Mouse (Mus musculus) spleen, postnatal 36 days (tissue): ENCODE measurements around the gene Trpm3.
"Not testable (repeated sequence)": the region's sequence is repeated elsewhere in the genome, so short reads cannot be mapped to it uniquely, and the experiment has no call there.

Experiments used
- DNase-seq, 2 experiments: peaks; one replicate each; pipeline ENCODE4 v3.0.0; 2022; ENCODE audit warnings: low spot score in 2 of 2, mixed read lengths in 1 of 2

The Trpm3 gene

GRCm38 (mm10) chr19:22847696-22848095 is 708.9 kb downstream of the Trpm3 start:
- DNase-seq = no peak

DNA sequence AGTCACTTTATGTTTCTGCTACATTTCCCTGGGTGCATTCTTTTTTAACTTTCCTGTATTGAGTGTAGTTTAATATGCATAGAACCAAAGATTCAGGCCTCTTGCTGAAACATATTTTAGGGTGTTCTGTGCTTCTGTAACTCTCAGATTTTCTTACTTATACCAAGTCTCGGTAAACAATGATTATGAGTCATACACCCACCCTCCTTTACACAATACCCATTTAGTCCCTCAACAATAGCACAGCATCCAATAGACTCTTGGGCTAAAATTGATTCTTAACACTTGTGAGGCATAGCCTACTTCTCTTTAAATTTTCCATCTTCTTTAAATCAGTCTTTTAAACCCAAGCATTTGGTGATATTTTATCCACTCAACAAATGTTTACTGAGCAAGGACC is 709.4 kb downstream of the Trpm3 start:
- DNase-seq = no peak

DNA sequence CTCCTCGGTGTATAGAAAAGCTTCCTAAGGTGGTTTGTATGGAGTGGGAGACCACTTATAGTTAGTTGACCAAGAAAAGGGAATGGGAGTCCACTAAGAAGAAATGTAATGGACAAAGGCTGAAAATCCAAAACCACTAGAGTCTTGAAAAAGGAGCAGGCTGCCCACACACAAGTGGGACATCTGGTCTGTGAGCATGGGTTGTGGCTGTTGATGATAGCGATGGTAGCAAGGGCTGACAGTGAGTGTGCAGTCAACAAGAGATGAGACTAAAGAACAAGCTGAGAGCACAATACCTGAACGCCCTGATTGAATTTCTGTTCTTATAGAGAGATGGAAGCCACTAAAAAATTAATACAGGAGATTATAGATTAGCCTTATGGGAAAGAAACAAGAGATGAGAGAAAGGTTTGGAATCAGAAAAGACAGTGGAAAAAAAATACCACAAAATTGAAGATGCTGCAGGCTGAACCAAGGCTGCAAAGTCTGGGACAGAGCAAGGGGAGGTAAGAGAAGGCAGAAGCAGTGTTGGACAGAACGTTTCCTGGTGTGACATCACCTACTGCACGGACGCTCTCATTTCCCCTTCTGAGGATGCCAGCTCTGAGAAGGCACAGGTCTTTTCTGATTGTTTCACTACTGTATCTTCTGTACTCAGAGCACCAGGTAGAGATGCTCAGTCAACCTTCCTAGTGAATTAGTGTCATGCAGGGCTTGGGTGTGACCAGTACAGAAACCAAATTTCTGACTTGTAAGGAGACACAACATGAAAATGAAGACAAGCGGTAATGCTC is 710.1 kb downstream of the Trpm3 start:
- no peak for DNase-seq

GRCm38 (mm10) chr19:22851423-22851822 is 712.6 kb downstream of the Trpm3 start:
- DNase-seq = not testable (repeated sequence)

- no peak for DNase-seq
Measured at GRCm38 (mm10) chr19:22859644-22860043, 720.8 kb downstream of the Trpm3 start.

GRCm38 (mm10) chr19:22867456-22867855 is 728.6 kb downstream of the Trpm3 start:
- no peak for DNase-seq

GRCm38 (mm10) chr19:22869853-22870252 is 731.0 kb downstream of the Trpm3 start:
- no peak for DNase-seq

- DNase-seq = no peak
Measured at GRCm38 (mm10) chr19:22872456-22872855, 733.6 kb downstream of the Trpm3 start.

DNA sequence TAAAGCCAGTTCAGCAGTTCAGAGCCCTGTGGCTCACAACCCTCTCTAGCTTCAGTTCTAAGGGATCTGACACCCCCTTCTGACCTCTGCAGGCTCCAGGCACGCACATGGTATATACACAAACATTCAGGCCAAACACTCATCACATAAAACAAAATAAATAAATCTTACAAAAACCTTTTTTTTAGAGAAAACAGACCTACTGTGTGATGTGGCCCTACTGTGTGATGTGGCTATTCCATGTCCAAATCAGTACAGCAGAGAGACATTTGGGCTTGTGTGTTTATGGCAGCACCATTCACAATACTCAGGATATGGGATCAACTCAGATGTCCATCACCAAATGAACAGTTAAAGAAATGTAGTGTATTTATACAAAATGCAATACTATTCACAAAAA is 741.4 kb downstream of the Trpm3 start:
- DNase-seq = no peak

DNA sequence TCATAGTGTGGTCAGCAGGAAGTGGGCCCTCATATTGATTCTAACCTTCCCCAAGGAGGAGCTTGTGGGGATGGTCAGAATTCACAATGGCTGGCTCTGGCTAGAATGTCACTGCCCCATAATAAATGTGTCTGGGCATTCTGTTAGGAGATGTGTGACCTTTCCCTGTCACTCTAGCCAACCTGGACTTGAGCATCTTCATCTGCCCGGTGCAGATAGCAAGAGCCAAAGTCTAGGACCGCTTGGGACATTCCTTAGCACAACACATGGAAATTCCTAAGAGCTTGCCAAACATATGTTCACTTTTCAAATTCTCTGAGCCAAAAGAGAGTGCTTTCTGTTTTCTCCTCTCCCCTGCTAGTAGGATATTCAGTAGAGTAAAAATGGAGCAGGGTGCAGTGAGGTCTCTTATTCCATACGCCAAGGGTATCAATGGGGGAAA is 743.8 kb downstream of the Trpm3 start:
- DNase-seq = no peak

- no peak for DNase-seq
Measured at GRCm38 (mm10) chr19:22883154-22883553, 744.3 kb downstream of the Trpm3 start.

- DNase-seq = no peak
Measured at GRCm38 (mm10) chr19:22883744-22884317, 745.0 kb downstream of the Trpm3 start.

DNA sequence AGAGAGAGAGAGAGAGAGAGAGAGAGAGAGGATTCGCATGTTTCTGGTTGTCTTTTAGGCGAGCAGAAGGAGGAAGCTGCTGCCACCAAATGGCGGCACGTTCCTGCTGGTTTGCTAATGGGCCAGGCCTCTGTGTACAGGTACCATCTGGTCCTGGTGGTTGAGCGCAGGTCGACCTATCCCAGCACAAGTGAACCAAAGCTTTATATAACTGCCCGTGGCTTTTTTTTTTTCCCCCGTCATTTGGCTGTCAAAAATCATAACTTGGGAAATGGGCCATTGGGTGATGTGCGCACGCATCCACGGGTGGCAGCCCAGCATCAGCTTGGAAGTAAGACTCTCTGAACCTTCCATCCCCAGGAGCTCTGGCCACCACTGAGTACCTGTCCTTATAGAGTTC is 745.5 kb downstream of the Trpm3 start:
- no peak for DNase-seq

GRCm38 (mm10) chr19:22885051-22885450 is 746.2 kb downstream of the Trpm3 start:
- no peak for DNase-seq

- DNase-seq = no peak
Measured at GRCm38 (mm10) chr19:22901892-22902291, 763.0 kb downstream of the Trpm3 start.

DNA sequence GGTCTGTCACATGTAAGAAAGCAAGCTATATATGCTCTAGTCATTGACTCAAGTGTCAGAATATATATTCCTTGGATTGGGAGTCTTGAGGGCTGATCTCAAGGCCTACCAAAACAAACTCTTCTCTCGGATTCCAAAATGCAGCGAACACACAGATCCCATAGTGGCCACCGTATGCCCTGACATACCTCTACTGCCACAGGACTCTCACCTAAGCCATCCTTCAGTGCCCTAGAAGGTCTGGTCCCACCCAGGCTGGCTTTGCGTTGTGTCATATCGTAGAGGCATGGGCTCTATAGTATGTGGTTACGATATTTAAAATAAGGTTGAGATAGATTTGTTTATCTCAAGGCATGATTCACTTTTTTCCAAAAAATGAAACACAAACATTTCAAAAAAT is 763.5 kb downstream of the Trpm3 start:
- DNase-seq = no peak

DNA sequence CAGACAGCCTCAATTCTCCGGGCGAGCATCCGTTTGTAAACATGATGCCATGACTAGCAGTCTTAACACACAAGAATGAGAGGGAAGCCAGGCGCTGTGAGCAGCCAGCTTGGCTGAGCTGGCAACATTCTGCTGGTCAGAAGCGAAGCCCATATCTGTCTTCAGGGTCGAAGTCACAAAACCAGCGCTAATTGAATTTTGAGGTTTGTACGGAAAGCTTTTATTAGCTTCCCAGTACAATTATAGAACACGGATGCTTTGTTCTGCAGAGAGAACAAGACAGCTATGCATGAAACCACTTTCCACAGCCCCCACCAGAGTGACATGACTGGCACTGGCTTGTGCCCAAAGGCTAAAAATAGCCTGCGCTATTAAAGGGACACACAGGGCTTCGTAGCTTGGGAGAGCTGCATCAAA is 766.2 kb downstream of the Trpm3 start:
- DNase-seq = no peak

DNA sequence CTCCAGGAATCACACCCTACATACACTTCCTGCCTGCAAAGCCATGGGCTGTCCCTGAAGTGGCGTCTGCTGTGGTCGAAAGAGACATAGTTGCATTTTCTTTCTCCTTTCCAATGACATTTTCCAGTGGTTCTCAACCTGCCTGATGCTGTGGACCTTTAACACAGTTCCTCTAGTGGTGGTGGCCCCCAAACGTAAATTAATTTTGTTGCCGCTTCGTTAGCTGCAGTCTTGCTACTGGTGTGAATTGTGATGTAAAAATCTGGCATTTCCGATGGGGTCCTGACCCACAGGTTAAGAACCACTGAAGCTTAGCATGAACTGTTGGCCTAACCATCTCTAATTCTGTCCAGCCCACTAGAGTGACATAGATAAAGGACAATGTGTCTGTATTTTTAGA is 771.8 kb downstream of the Trpm3 start:
- no peak for DNase-seq

- DNase-seq = no peak
Measured at GRCm38 (mm10) chr19:22912971-22913370, 774.1 kb downstream of the Trpm3 start.

DNA sequence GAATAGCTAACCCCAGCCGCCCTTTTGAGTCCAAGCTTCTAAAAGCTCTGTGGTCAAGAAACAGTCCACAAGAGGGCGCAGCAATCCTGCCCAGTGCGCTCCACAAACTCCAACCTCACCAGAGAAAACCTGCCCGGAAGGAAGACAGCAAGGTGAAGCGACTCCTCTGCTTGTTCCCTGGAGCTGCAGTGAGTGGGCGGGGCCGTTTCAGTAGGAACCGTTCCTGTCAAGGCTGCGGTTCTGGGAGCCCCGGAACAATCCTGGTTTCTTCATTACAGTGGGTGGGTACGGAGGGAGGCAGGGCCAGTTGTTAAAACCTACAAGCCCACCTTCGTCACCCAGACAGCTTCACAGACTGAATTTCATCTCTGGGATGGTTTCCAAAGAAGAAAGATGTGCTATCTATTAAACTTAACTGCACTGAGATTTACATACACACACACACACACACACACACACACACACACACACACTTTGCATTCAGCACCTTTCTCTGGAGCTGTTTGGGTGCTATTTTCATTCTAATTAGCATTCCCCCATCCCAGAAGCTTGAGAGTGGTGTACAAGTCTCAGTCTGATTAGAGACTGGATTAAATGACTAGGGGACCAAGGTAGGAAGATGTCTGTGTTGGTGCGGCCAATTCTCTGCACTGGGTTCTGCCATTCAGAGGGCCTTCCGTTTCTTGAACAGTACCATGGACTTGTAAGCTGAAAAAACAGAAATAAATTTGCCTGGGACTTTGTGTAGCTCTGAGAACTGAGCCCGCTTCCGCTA is 777.2 kb downstream of the Trpm3 start:
- DNase-seq = peak; percentile 15 to 35

GRCm38 (mm10) chr19:22916643-22917344 is 777.9 kb downstream of the Trpm3 start:
- DNase-seq = peak; percentile 43 to 47

- no peak for DNase-seq
Measured at GRCm38 (mm10) chr19:22917345-22917735, 778.5 kb downstream of the Trpm3 start.
